Mouse (Mus musculus) frontal cortex, postnatal 10 days (tissue): ENCODE results near the gene Rem2.

Source experiments
- DNase-seq, 2 experiments: peaks; one replicate each; pipeline ENCODE4 v3.0.0; 2022; ENCODE audit warnings: low spot score in 2 of 2, mixed read lengths in 1 of 2

Rem2 gene

GRCm38 (mm10) chr14:54475941-54476844, at the start of gene Rem2:
TSS of gene Rem2 (plus strand) at chr14:54476100.
- peak; percentile 53 to 66 for DNase-seq

GRCm38 (mm10) chr14:54426689-54427398, 49.1 kb upstream of the Rem2 start, which contains the start of gene Mrpl52:
TSS of gene Mrpl52 (plus strand) at chr14:54426909.
- peak; percentile 86 to 91 for DNase-seq

- DNase-seq: no peak
These were observed 48.2 kb upstream of the Rem2 start for GRCm38 (mm10) chr14:54427696-54428095.

- DNase-seq: no peak
These were observed 47.5 kb upstream of the Rem2 start for GRCm38 (mm10) chr14:54428421-54428820.

- DNase-seq: no peak
These were observed 46.4 kb upstream of the Rem2 start for GRCm38 (mm10) chr14:54429332-54430093.

- DNase-seq: no peak
These were observed 45.3 kb upstream of the Rem2 start for GRCm38 (mm10) chr14:54430406-54431145.

GRCm38 (mm10) chr14:54431334-54432077, 44.4 kb upstream of the Rem2 start, which contains the start of gene Mmp14:
TSS of gene Mmp14 (plus strand) at chr14:54431612.
- DNase-seq: peak in 1 of 2 experiments; percentile 64

- no peak for DNase-seq
These were observed 43.6 kb upstream of the Rem2 start for GRCm38 (mm10) chr14:54432078-54432836.

- peak in 1 of 2 experiments; percentile 48 for DNase-seq
These were observed 42.8 kb upstream of the Rem2 start for GRCm38 (mm10) chr14:54432837-54433830.

- DNase-seq: no peak
These were observed 41.9 kb upstream of the Rem2 start for GRCm38 (mm10) chr14:54433941-54434531.

GRCm38 (mm10) chr14:54435194-54435918, 40.5 kb upstream of the Rem2 start:
- DNase-seq: no peak

- no peak for DNase-seq
These were observed 36.7 kb upstream of the Rem2 start for GRCm38 (mm10) chr14:54439155-54439554.

- DNase-seq: no peak
These were observed 36.3 kb upstream of the Rem2 start for GRCm38 (mm10) chr14:54439610-54440009.

- DNase-seq: no peak
These were observed 35.4 kb upstream of the Rem2 start for GRCm38 (mm10) chr14:54440538-54440937.

- DNase-seq: no peak
These were observed 34.5 kb upstream of the Rem2 start for GRCm38 (mm10) chr14:54441365-54441764.

GRCm38 (mm10) chr14:54442548-54442947, 33.4 kb upstream of the Rem2 start:
- no peak for DNase-seq

GRCm38 (mm10) chr14:54443196-54443595, 32.7 kb upstream of the Rem2 start:
- no peak for DNase-seq
